Mouse (Mus musculus) forebrain, embryonic 11.5 days (tissue): Measurements from ENCODE around the gene Ostm1. TPM values are rescaled to one million over a fixed set of nuclear protein-coding genes. Genes with fewer than 3 reads are reported as not detected.

ENCODE experiments used
- ATAC-seq: fragments of 200-750 bp; cut with Nextera tagmentation; replicated peaks from 2 replicates; pipeline ENCODE4 v1.8.0; 2017; ENCODE audit warnings: moderate TSS enrichment; ENCODE audit not compliant: low FRiP score
- DNase-seq: peaks from one replicate; pipeline ENCODE4 v3.0.0-alpha.2; 2017; ENCODE audit warnings: low spot score
- H3K27ac ChIP-seq: fragments of 300-500 bp; sonication (generic); 2 replicates; pipeline ENCODE4 v1.5.1; 2014; ENCODE audit warnings: low read depth, low read length
- H3K27me3 ChIP-seq: fragments of 300-500 bp; sonication (generic); 2 replicates; pipeline ENCODE4 v1.6.1; 2014; ENCODE audit warnings: mild to moderate bottlenecking, low read length, mixed read lengths; ENCODE audit not compliant: control insufficient read depth, insufficient read depth
- H3K36me3 ChIP-seq: fragments of 300-500 bp; sonication (generic); 2 replicates; pipeline ENCODE4 v1.6.1; 2014; ENCODE audit warnings: mild to moderate bottlenecking, low read length, moderate library complexity, mixed read lengths; ENCODE audit not compliant: control insufficient read depth, insufficient read depth
- H3K4me1 ChIP-seq: fragments of 300-500 bp; sonication (generic); replicated peaks from 2 replicates; pipeline ENCODE4 v1.6.1; 2014; ENCODE audit warnings: low read length, mixed read lengths; ENCODE audit not compliant: control insufficient read depth, insufficient read depth
- H3K4me2 ChIP-seq: fragments of 300-500 bp; sonication (generic); 2 replicates; pipeline ENCODE4 v1.6.1; 2014; ENCODE audit warnings: low read depth, mild to moderate bottlenecking, low read length, moderate library complexity, mixed read lengths; ENCODE audit not compliant: severe bottlenecking
- H3K4me3 ChIP-seq: fragments of 300-500 bp; sonication (generic); 2 replicates; pipeline ENCODE4 v1.5.1; 2014; ENCODE audit warnings: low read depth, low read length
- H3K9ac ChIP-seq: fragments of 300-500 bp; sonication (generic); 2 replicates; pipeline ENCODE4 v1.6.1; 2014; ENCODE audit warnings: low read length
- H3K9me3 ChIP-seq: fragments of 300-500 bp; sonication (generic); 2 replicates; pipeline ENCODE4 v1.6.1; 2016; ENCODE audit warnings: low read length, mixed read lengths; ENCODE audit not compliant: control insufficient read depth
- WGBS: fragments of 180-500 bp; shearing (Covaris S2); extraction: QIAGEN DNeasy Blood & Tissue Kit; methylation state at CpG from one replicate; pipeline ENCODE4 v1.1.7; 2014; 5-methylcytosine and 5-hydroxymethylcytosine counted together
- polyA plus RNA-seq: library from polyadenylated mRNA; unstranded; fragments of >200 nt; fragmentation: Nextera tagmentation; extraction: Ambion mirVana; gene quantifications from 2 replicates; pipeline ENCODE4 v1.2.1, GENCODE M21; 2014

Gene Ostm1
- polyA plus RNA-seq, 1 experiment from 2014 or later: 59.0 TPM

GRCm38 (mm10) chr10:42572567-42572966, 11.1 kb upstream of the Ostm1 start:
- Histone ChIP-seq H3K4me3 (0 out of 2 replicates have a peak overlapping the region, but pooled peaks have one; percentile 5), H3K4me2 (peak overlapping the region; percentile 39), H3K9ac (peak overlapping the region; percentile 2; the same call in 1 of the 2 replicates), H3K36me3 (peaks cover 9% of the 10 kb centered on the region), H3K9me3 (no peaks in the 10 kb centered on the region), H3K27ac (no peak overlapping the region), H3K4me1 (peaks cover 38% of the 10 kb centered on the region), H3K27me3 (peaks cover 4% of the 10 kb centered on the region; the same call in 1 of the 2 replicates)
- DNase-seq: no peak
- 10% methylated on average over 20 of the region's 20 CpGs for WGBS
- 0 out of 2 replicates have a peak, but pooled peaks have one; percentile 31 for ATAC-seq

GRCm38 (mm10) chr10:42572971-42573370, 10.7 kb upstream of the Ostm1 start:
- Histone ChIP-seq H3K4me3 (no peak overlapping the region), H3K36me3 (peaks cover 9% of the 10 kb centered on the region), H3K27me3 (peaks cover 4% of the 10 kb centered on the region; the same call in 1 of the 2 replicates), H3K4me1 (peaks cover 40% of the 10 kb centered on the region), H3K9me3 (no peaks in the 10 kb centered on the region), H3K4me2 (peak overlapping the region; percentile 39), H3K27ac (no peak overlapping the region), H3K9ac (peak overlapping the region; percentile 2; the same call in 1 of the 2 replicates)
- WGBS: 13% methylated on average over 15 of the region's 15 CpGs
- DNase-seq: no peak
- no peak for ATAC-seq

GRCm38 (mm10) chr10:42574639-42575038, 9.0 kb upstream of the Ostm1 start:
- Histone ChIP-seq H3K4me1 (peaks cover 42% of the 10 kb centered on the region), H3K27ac (no peak overlapping the region)

GRCm38 (mm10) chr10:42577525-42578280, 5.9 kb upstream of the Ostm1 start:
- Histone ChIP-seq H3K27ac (peak overlapping the region; percentile 94; the same call in 1 of the 2 replicates), H3K4me3 (peak overlapping the region; percentile 74), H3K36me3 (no peaks in the 10 kb centered on the region; the same call in 1 of the 2 replicates), H3K4me2 (peak overlapping the region; percentile 92), H3K27me3 (peaks cover 6% of the 10 kb centered on the region), H3K4me1 (peaks cover 41% of the 10 kb centered on the region), H3K9me3 (no peaks in the 10 kb centered on the region), H3K9ac (peak overlapping the region; percentile 99)
- DNase-seq (peak; percentile 55), ATAC-seq (no peak)
- 1% methylated on average over 15 of the region's 15 CpGs for WGBS

More at GRCm38 (mm10) chr10:42574639-42575038, 9.0 kb upstream of the Ostm1 start:
- peaks cover 9% of the 10 kb centered on the region for H3K36me3 ChIP-seq
- H3K4me3 ChIP-seq: no peak overlapping the region; the same call in 1 of the 2 replicates
- no peak for DNase-seq
- H3K9me3 ChIP-seq: no peaks in the 10 kb centered on the region
- H3K27me3 ChIP-seq: peaks cover 4% of the 10 kb centered on the region; the same call in 1 of the 2 replicates
- no peak overlapping the region; the same call in 1 of the 2 replicates for H3K9ac ChIP-seq
- WGBS: 20% methylated on average over 10 of the region's 10 CpGs
- H3K4me2 ChIP-seq: peak overlapping the region; percentile 24; the same call in 1 of the 2 replicates
- no peak for ATAC-seq

GRCm38 (mm10) chr10:42578281-42578675, 5.3 kb upstream of the Ostm1 start:
- peak; percentile 45 for ATAC-seq
- H3K36me3 ChIP-seq: no peaks in the 10 kb centered on the region; the same call in 1 of the 2 replicates
- peak overlapping the region; percentile 74 for H3K4me3 ChIP-seq
- WGBS: 1% methylated on average over 15 of the region's 15 CpGs
- H3K9me3 ChIP-seq: no peaks in the 10 kb centered on the region
- peak overlapping the region; percentile 94 for H3K27ac ChIP-seq
- H3K27me3 ChIP-seq: peaks cover 6% of the 10 kb centered on the region
- H3K4me2 ChIP-seq: peak overlapping the region; percentile 92
- peaks cover 37% of the 10 kb centered on the region for H3K4me1 ChIP-seq
- peak; percentile 83 for DNase-seq
- peak overlapping the region; percentile 99 for H3K9ac ChIP-seq

- H3K27ac ChIP-seq: peak overlapping the region; percentile 94
- H3K36me3 ChIP-seq: no peaks in the 10 kb centered on the region; the same call in 1 of the 2 replicates
- DNase-seq (no peak), ATAC-seq (no peak)
- H3K9me3 ChIP-seq: no peaks in the 10 kb centered on the region
- H3K4me2 ChIP-seq: peak overlapping the region; percentile 92
- H3K4me3 ChIP-seq: peak overlapping the region; percentile 74
- WGBS: under 1% methylated on average over 22 of the region's 22 CpGs
- H3K9ac ChIP-seq: peak overlapping the region; percentile 99
- peaks cover 5% of the 10 kb centered on the region for H3K27me3 ChIP-seq
- peaks cover 31% of the 10 kb centered on the region for H3K4me1 ChIP-seq
Measured at GRCm38 (mm10) chr10:42578698-42579474, 4.7 kb upstream of the Ostm1 start.

- Histone ChIP-seq H3K4me3 (peak overlapping the region; percentile 74), H3K4me2 (peak overlapping the region; percentile 92), H3K9me3 (no peaks in the 10 kb centered on the region), H3K27ac (peak overlapping the region; percentile 94), H3K36me3 (no peaks in the 10 kb centered on the region; the same call in 1 of the 2 replicates), H3K27me3 (peaks cover 4% of the 10 kb centered on the region), H3K4me1 (peaks cover 24% of the 10 kb centered on the region), H3K9ac (peak overlapping the region; percentile 99)
- DNase-seq: peak; percentile 84
- ATAC-seq: peak; percentile 42
- under 1% methylated on average over 39 of the region's 41 CpGs for WGBS
Measured at GRCm38 (mm10) chr10:42579475-42580130, 4.0 kb upstream of the Ostm1 start.
